Mouse (Mus musculus): ENCODE results near the gene Ptpn18. TPM values are rescaled to one million over a fixed set of nuclear protein-coding genes. Genes with fewer than 3 reads are reported as not detected.
"Not testable (repeated sequence)": the region's sequence is repeated elsewhere in the genome, so short reads cannot be mapped to it uniquely, and the experiment has no call there.

Ptpn18 gene
- polyA plus RNA-seq, 1 experiment from 2014 or later, result 10.8 TPM

DNA sequence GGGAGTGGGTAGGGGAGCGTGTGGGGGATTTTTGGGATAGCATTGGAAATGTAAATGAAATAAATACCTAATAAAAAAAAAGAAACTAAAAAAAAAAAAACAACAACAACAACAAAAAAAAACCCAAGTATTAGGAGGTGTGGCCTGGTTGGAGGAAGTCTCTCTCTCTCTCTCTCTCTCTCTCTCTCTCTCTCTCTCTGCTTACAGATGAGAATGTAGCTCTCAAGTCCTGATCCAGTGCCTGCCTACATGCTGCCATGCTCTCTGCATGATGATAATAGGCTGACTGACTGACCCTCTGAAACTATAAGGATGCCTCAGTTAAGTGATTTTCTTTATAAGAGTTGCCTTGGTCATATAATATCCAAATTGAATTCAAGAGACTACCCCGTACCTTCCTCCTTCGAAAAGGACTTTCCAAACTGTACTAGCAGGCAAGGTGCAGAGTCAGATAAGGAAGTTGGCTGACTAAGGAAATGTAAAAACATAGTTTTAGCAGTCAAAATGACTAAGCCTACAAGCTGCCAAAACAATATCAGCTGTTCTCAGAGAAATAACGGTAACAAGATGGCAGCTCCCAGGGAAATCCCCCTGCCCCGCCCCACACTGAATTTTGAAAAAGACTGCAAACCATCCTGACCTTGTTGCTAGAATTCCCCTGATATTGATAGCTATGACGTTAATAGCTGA lies 30.4 kb downstream of the Ptpn18 start:
- H3K4me1 ChIP-seq (replicated peaks), result peaks cover 5% of the 10 kb centered on the region; the same call in 1 of the 2 replicates
- peaks cover 7% of the 10 kb centered on the region; the same call in 1 of the 2 replicates for H3K9me3 ChIP-seq
- no peak for ATAC-seq (ENCODE audit: insufficient number of reproducible peaks, insufficient read depth, low FRiP score, low TSS enrichment, low read depth)
- H3K4me3 ChIP-seq (replicated peaks), result no peak overlapping the region
- no peak overlapping the region for H3K4me2 ChIP-seq
- no peaks in the 10 kb centered on the region for H3K36me3 ChIP-seq
- H3K27me3 ChIP-seq, result peaks cover 13% of the 10 kb centered on the region
- WGBS, result 86% methylated on average over 6 of the region's 6 CpGs
- no peak overlapping the region for H3K27ac ChIP-seq
- H3K9ac ChIP-seq (replicated peaks), result no peak overlapping the region

DNA sequence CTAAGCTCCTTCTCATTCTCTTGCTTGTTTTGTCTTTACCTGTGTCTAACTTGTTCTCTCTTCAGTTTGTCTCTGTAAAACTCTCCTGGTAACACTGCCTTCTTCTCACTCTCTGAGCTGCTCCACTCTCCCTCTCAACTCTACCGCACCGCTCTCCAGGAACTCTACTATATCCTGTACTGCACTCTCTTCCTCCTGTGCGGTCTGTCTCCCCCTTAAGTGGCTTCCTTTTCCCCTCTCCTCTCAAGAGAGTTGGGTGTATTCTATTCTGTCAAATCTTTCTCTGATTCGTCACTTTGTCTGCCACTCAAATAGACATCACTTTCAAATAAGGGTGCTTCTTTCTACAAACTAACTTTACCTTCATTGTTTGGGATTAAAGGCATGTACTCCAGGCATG lies 31.9 kb downstream of the Ptpn18 start:
- Histone ChIP-seq H3K4me3 (replicated peaks) (no peak overlapping the region), H3K4me1 (replicated peaks) (no peaks in the 10 kb centered on the region), H3K9me3 (peaks cover 7% of the 10 kb centered on the region; the same call in 1 of the 2 replicates), H3K9ac (replicated peaks) (no peak overlapping the region), H3K4me2 (no peak overlapping the region), H3K27me3 (no peaks in the 10 kb centered on the region), H3K36me3 (no peaks in the 10 kb centered on the region), H3K27ac (no peak overlapping the region)
- WGBS, result 92% methylated on average over 4 of the region's 4 CpGs
- ATAC-seq (ENCODE audit: insufficient number of reproducible peaks, insufficient read depth, low FRiP score, low TSS enrichment, low read depth), result no peak

DNA sequence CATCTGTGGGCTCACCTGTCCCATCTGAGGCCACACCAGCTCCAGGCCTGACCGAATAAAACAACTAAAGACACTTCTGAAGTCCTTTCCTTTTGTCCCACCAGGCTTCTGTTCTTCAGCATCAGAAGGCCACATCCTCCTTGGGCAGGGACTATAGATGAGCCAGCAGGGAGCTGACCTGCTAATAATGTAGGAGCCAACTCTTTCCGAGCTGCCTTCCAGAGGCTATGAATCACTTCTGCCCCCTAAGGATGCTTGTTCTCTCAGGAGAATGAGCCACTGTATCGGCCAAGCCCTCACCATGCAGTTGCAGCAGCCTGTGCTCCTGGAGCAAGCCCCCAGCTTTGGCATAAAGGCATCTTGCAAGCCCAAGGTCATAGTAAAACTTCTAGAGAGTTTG lies 43.4 kb downstream of the Ptpn18 start:
- no peaks in the 10 kb centered on the region for H3K4me1 ChIP-seq (replicated peaks)
- no peaks in the 10 kb centered on the region for H3K36me3 ChIP-seq
- no peak overlapping the region for H3K4me3 ChIP-seq (replicated peaks)
- H3K9me3 ChIP-seq, result no peaks in the 10 kb centered on the region
- no peak overlapping the region for H3K27ac ChIP-seq
- no peaks in the 10 kb centered on the region for H3K27me3 ChIP-seq
- 59% methylated on average over 3 of the region's 3 CpGs for WGBS
- H3K4me2 ChIP-seq, result no peak overlapping the region
- no peak overlapping the region for H3K9ac ChIP-seq (replicated peaks)
- ATAC-seq (ENCODE audit: insufficient number of reproducible peaks, insufficient read depth, low FRiP score, low TSS enrichment, low read depth), result no peak

DNA sequence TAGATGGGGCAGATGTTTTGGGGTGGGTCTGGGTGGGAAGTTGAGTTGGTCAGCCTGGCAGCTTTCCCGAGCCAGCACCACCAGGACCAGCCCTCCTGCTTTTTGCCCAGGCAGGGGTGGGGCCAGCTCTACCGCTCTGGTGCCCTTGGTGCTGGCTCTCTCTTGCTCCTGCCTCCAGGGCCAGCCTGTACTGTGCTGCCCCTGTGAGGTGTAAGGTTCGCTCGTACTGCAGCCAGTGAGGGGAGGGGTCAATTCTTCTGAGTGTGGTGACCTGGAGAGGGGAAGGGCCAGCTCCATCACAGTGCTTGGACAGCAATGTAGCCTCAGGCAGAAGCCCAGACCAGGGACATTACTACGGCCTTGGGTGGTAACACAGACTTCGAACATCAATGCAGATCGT lies 45.7 kb downstream of the Ptpn18 start:
- Histone ChIP-seq H3K4me2 (no peak overlapping the region), H3K4me3 (replicated peaks) (no peak overlapping the region), H3K27me3 (no peaks in the 10 kb centered on the region), H3K4me1 (replicated peaks) (peaks cover 3% of the 10 kb centered on the region; the same call in 1 of the 2 replicates), H3K9ac (replicated peaks) (no peak overlapping the region), H3K36me3 (no peaks in the 10 kb centered on the region), H3K27ac (no peak overlapping the region), H3K9me3 (no peaks in the 10 kb centered on the region)
- ATAC-seq (ENCODE audit: insufficient number of reproducible peaks, insufficient read depth, low FRiP score, low TSS enrichment, low read depth), result no peak
- WGBS, result 57% methylated on average over 7 of the region's 7 CpGs

DNA sequence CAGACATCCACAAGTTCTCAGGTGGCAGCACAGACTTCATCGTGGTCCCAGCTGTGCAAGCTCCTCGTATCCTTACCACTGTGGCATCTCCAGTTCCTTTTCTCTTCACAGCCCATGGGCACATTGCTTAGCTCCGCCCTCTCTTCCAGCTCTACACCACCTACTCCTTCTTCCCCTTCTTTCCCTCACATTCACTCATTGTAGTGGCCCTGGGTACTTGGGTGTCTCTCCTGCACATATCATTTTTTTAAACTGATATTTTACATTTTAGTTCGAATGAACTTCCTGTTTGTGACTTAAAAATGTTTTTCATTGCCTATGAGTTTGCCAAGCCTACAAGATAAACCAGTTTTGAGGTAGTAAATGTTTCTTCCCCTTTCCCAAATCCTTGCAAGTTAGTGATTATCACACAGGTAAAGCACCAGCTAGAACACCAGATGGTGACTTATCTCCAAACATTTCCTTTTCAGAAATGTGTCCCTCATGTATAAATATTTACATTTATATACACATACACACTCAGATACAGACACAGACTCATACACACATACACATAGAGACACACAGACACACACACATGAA lies 46.5 kb downstream of the Ptpn18 start:
- Histone ChIP-seq H3K27ac (no peak overlapping the region), H3K36me3 (no peaks in the 10 kb centered on the region), H3K4me1 (replicated peaks) (peaks cover 7% of the 10 kb centered on the region; the same call in 1 of the 2 replicates), H3K4me2 (no peak overlapping the region), H3K9ac (replicated peaks) (no peak overlapping the region), H3K27me3 (no peaks in the 10 kb centered on the region), H3K9me3 (no peaks in the 10 kb centered on the region), H3K4me3 (replicated peaks) (no peak overlapping the region)
- 87% methylated on average over 4 of the region's 4 CpGs for WGBS
- no peak for ATAC-seq (ENCODE audit: insufficient number of reproducible peaks, insufficient read depth, low FRiP score, low TSS enrichment, low read depth)

DNA sequence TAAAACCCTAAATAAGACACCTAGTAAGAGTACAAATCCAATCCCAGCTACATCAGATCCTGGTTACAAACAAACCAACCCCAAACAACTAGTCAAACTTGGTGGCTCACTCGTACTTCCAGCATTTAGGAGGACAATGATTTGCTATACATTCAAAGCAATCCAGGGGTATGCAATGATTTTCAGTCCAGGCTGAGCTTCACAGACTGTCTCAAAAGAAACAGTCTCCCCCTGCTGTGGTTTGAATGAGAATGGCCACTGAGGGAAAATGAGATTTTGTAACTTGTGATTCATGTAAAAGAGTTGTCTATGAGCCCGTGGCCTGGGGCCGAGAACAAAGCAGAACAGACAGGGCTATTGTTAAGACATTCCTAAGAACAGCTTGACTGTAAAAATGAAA lies 48.4 kb downstream of the Ptpn18 start:
- Histone ChIP-seq H3K9ac (replicated peaks) (no peak overlapping the region), H3K4me3 (replicated peaks) (no peak overlapping the region), H3K36me3 (no peaks in the 10 kb centered on the region), H3K27me3 (no peaks in the 10 kb centered on the region), H3K9me3 (no peaks in the 10 kb centered on the region), H3K4me2 (no peak overlapping the region), H3K4me1 (replicated peaks) (peaks cover 7% of the 10 kb centered on the region; the same call in 1 of the 2 replicates), H3K27ac (no peak overlapping the region)
- no peak for ATAC-seq (ENCODE audit: insufficient number of reproducible peaks, insufficient read depth, low FRiP score, low TSS enrichment, low read depth)
- 88% methylated on average over 3 of the region's 3 CpGs for WGBS

DNA sequence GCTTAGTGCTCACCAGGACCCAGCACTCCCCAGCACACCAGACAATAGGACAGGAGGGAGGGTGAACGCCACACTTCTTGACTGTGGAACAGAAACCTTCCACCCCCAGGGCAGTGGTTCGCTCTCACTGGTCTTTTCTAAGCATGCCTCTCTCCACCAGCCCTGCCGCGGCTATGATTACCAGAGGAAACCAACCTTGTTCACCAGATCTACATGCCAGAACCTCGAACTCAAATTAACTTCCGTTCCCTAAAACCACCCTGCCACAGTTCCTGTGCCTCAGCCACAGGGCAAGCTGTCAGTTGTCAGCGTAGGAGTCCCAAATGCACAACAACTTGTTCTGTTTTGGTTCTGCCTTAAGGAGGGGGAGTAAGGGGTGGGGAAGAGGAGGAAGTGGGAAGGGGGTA lies 51.0 kb downstream of the Ptpn18 start:
- no peak for ATAC-seq (ENCODE audit: insufficient number of reproducible peaks, insufficient read depth, low FRiP score, low TSS enrichment, low read depth)

DNA sequence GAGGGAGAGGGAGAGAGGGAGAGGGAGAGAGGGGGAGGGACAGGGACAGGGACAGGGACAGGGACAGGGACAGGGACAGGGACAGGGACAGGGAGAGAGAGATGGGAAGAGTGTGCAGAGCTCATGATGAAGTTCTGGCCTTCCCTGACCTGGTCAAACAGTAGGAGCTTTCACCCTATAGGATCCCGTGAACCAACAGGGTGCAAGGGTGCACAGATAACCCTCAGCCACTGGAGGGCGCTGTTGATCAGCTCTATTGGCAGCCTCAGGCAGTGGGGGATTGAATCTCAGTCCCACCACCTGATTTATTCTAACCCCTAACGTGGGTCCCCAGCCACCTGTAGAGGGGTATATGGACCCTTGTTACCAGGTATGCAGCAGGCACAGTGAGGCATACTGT lies 51.5 kb downstream of the Ptpn18 start:
- H3K36me3 ChIP-seq, result no peaks in the 10 kb centered on the region
- no peak overlapping the region for H3K9ac ChIP-seq (replicated peaks)
- no peaks in the 10 kb centered on the region for H3K9me3 ChIP-seq
- peak overlapping the region; percentile 46; the same call in 1 of the 2 replicates for H3K4me2 ChIP-seq
- H3K4me3 ChIP-seq (replicated peaks), result no peak overlapping the region
- no peaks in the 10 kb centered on the region for H3K27me3 ChIP-seq
- H3K4me1 ChIP-seq (replicated peaks), result peaks cover 7% of the 10 kb centered on the region; the same call in 1 of the 2 replicates
- ATAC-seq (ENCODE audit: insufficient number of reproducible peaks, insufficient read depth, low FRiP score, low TSS enrichment, low read depth), result no peak
- no peak overlapping the region for H3K27ac ChIP-seq
- WGBS, result 1% methylated on average over 3 of the region's 3 CpGs

More for the DNA sequence above, 51.0 kb downstream of the Ptpn18 start:
- H3K9me3 ChIP-seq, result no peaks in the 10 kb centered on the region
- peak overlapping the region; percentile 46 for H3K4me2 ChIP-seq
- H3K9ac ChIP-seq (replicated peaks), result no peak overlapping the region
- H3K4me3 ChIP-seq (replicated peaks), result no peak overlapping the region; the same call in 1 of the 2 replicates
- H3K27ac ChIP-seq, result peak overlapping the region; percentile 5; the same call in 1 of the 2 replicates
- no peaks in the 10 kb centered on the region for H3K36me3 ChIP-seq
- peaks cover 7% of the 10 kb centered on the region; the same call in 1 of the 2 replicates for H3K4me1 ChIP-seq (replicated peaks)
- WGBS, result 7% methylated on average over 7 of the region's 7 CpGs
- no peaks in the 10 kb centered on the region for H3K27me3 ChIP-seq

DNA sequence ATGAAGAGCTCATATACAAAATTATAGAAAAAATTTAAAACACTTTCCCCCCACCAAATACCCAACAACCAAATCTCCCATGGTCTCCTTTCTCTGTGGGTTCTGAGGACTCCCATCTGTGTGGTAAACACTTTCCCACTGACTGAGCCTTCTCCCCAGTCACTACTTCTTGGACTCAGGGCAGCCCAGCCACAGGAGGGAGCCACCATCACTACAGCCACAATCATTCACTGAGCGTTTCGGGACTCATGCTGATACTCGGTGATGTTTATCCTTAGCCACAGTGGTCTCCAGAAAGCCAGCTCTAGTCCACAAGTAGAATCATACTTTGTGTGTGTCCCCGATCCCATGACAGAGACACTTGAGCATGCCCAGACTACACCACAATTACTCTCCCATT lies 53.5 kb downstream of the Ptpn18 start:
- Histone ChIP-seq H3K9me3 (no peaks in the 10 kb centered on the region), H3K9ac (replicated peaks) (no peak overlapping the region), H3K27me3 (no peaks in the 10 kb centered on the region), H3K4me3 (replicated peaks) (no peak overlapping the region), H3K4me1 (replicated peaks) (peaks cover 7% of the 10 kb centered on the region; the same call in 1 of the 2 replicates), H3K36me3 (no peaks in the 10 kb centered on the region), H3K27ac (no peak overlapping the region), H3K4me2 (no peak overlapping the region)
- 85% methylated on average over 4 of the region's 4 CpGs for WGBS
- no peak for ATAC-seq (ENCODE audit: insufficient number of reproducible peaks, insufficient read depth, low FRiP score, low TSS enrichment, low read depth)

DNA sequence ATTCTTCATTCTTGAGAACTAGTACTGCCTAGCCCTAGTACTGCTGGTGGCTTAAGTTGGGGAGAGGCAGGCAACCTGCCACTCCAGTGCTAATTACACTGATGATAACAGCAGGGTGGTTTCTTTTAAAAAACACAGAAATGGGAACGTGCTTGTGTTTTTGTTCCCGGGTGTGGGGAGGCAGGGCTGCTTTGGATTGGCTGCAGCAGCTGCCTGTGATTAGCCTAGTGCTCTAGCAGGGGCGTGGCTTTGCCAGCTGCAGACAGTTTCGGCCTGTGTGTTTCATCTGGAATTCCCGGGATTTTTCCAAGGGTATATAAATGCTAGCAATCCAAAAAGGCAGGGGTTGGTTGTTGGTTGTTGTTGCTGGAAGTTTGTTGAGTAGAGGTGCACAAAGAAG lies 57.0 kb downstream of the Ptpn18 start:
- Histone ChIP-seq H3K27ac (no peak overlapping the region), H3K4me3 (replicated peaks) (no peak overlapping the region), H3K36me3 (no peaks in the 10 kb centered on the region), H3K9ac (replicated peaks) (no peak overlapping the region), H3K27me3 (no peaks in the 10 kb centered on the region), H3K4me2 (no peak overlapping the region), H3K4me1 (replicated peaks) (no peaks in the 10 kb centered on the region), H3K9me3 (no peaks in the 10 kb centered on the region)
- WGBS, result 25% methylated on average over 5 of the region's 5 CpGs
- no peak for ATAC-seq (ENCODE audit: insufficient number of reproducible peaks, insufficient read depth, low FRiP score, low TSS enrichment, low read depth)

DNA sequence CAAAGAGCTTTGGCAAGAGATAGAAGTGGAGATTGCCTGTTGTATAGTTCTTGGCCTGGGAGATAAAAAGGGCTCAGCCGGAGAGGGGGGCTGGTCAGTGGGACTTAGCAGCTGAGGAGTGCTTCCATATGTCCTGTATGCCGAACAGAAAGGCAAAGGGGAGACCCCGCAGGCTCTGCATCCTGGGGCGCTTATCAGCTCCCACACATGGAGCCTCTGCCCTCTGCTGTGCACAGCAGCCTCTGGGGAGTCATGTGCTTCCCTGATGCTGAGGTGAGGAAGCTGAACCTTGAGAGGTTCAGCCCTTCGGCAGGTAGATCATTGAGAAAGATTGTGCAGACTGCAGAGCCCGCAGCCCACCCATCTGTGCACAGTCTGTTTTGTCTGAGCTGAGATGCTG lies 57.7 kb downstream of the Ptpn18 start:
- ATAC-seq (ENCODE audit: insufficient number of reproducible peaks, insufficient read depth, low FRiP score, low TSS enrichment, low read depth); H3K27ac ChIP-seq; H3K36me3 ChIP-seq; H3K4me1 ChIP-seq (replicated peaks); H3K4me2 ChIP-seq; H3K4me3 ChIP-seq (replicated peaks); H3K27me3 ChIP-seq; H3K9ac ChIP-seq (replicated peaks); H3K9me3 ChIP-seq: not testable (repeated sequence)
- WGBS, result 62% methylated on average over 6 of the region's 6 CpGs

All from limb, embryonic 12.5 days (tissue).